Mouse (Mus musculus) left cerebral cortex, adult 2 months (tissue): ENCODE data around the gene Ptprj. TPM values are rescaled to one million over a fixed set of nuclear protein-coding genes. Genes with fewer than 3 reads are reported as not detected.

ENCODE experiments used
- DNase-seq, 2 experiments: peaks; one replicate each; pipeline ENCODE4 v3.0.0; 2021 to 2022; ENCODE audit warnings: low spot score in 2 of 2, mixed read lengths in 1 of 2; ENCODE audit errors: extremely low spot score in 1 of 2
- H3K27ac ChIP-seq: fragments of 200-600 bp; 2 replicates; pipeline ENCODE4 v1.8.1; 2022
- H3K4me3 ChIP-seq: fragments of 200-600 bp; 2 replicates; pipeline ENCODE4 v1.8.1; 2022
- CTCF ChIP-seq: fragments of 200-600 bp; IDR thresholded peaks from 2 replicates; pipeline ENCODE4 v1.8.1; 2022; ENCODE audit warnings: antibody characterized with exemption, mild to moderate bottlenecking, moderate library complexity
- intact Hi-C: fragments of 180-260 bp; cut with DNase I; formaldehyde crosslinking; loops from one replicate; pipeline ENCODE4 v1.15.1; 2025
- total RNA-seq, 2 experiments: library from RNA; stranded (reverse); gene quantifications; 2 replicates each; pipeline ENCODE4 v1.2.3; 2021

Gene Ptprj
- total RNA-seq, 2 experiments from 2014 or later, result 114 to 117 TPM

DNA sequence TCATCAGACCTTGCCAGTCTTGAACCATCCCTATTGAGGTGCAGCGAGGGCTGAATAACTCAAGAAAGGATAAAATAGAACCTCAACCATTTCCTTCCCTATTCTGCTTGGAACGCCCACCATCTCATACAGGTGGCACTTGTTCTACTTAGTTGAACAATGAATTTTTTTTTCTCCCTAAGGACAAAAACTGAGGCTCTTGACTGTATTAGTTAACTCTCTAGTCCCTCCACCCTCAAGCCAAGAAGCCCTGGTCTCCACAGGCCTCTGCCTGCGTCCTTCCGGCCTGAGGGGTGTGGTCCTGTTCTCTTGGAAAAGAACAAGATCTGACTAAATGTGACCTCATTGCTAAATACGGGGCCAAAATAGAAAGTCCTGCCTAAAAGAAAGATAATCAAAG lies 48.4 kb downstream of the Ptprj start:
- Histone ChIP-seq H3K27ac (no peak overlapping the region), H3K4me3 (no peak overlapping the region)
- TF ChIP-seq CTCF, result no peak
- intact Hi-C loops, result no loop called here
- no peak for DNase-seq

DNA sequence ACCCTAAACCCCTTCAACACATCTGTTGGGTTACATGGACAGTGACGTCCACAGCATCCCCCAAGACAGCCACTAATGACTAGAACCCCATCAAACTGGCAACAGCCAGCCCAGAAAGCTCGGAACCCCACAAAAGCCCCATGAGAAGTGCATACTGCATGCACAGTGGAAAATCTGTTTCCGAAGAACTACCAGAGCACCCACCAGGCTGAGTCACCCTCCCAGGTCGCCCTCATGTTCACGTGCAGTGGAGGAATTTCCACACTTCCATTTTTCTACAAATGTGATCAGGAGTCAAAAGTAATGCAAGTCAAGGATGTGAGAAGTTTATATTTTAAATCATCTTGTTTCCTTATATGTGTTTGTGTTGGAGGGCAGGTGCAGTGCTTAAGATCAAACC lies 52.3 kb downstream of the Ptprj start:
- Histone ChIP-seq H3K4me3 (no peak overlapping the region), H3K27ac (no peak overlapping the region)
- TF ChIP-seq CTCF, result no peak
- intact Hi-C loops, result loop anchor here (5.0 kb wide), 1 partner anchor 49 kb away; no protein-coding TSS in a partner anchor
- no peak for DNase-seq

DNA sequence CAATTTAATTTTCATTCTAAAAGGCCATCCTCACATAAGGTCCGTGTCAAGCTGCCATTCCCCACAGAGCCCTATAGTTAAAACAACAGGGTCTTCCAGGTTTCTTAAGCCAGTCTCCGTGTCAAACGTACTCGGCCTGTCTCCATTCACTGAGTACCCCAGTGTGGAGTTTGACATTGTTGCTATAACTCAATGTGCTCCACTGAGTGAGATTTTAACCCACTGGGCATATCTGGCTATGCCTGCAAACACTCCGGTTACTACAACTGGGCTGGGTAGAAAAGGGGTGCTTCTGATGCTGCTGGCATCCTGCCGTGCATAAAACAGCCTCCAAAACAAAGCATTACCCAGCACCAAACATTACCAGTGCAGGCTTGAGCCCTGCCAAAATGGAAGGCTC lies 53.5 kb downstream of the Ptprj start:
- no peak for TF ChIP-seq CTCF
- no peak for DNase-seq
- Histone ChIP-seq H3K4me3 (no peak overlapping the region), H3K27ac (peak overlapping the region; percentile 75)
- intact Hi-C loops, result loop anchor here (5.0 kb wide), 1 partner anchor 50 kb away; no protein-coding TSS in a partner anchor

- TF ChIP-seq CTCF, result no peak
- no peak overlapping the region for H3K4me3 ChIP-seq
- intact Hi-C loops, result loop anchor here (5.0 kb wide), 1 partner anchor 51 kb away; no protein-coding TSS in a partner anchor
- no peak for DNase-seq
- peak overlapping the region; percentile 75 for H3K27ac ChIP-seq
Observed at GRCm38 (mm10) chr2:90526564-90526963, 53.9 kb downstream of the Ptprj start.

DNA sequence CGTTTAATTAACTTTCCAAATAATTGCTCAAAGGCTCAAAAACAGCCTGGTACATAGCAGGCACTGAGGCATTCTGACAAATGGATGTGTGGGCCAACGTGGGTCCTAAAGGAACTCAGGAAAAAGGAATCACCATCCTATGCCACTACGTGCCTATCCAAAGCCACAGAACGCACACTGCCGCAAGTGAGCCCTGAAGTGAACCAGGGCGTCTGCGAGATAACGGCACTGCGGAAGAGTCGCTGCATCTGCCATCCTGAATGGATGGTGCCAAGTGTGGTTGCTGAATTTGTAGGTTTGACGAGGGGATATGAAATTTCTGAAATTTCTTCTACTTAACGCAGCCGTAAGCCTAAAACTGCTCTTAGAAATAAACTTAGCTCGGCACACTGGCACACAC lies 54.6 kb downstream of the Ptprj start:
- TF ChIP-seq CTCF, result no peak
- DNase-seq, result no peak
- intact Hi-C loops, result loop anchor here (5.0 kb wide), 1 partner anchor 51 kb away; no protein-coding TSS in a partner anchor
- Histone ChIP-seq H3K4me3 (no peak overlapping the region), H3K27ac (peak overlapping the region; percentile 0; the same call in 1 of the 2 replicates)

- no peak overlapping the region for H3K4me3 ChIP-seq
- H3K27ac ChIP-seq, result no peak overlapping the region
- no peak for DNase-seq
- intact Hi-C loops, result no loop called here
- TF ChIP-seq CTCF, result no peak
Observed at GRCm38 (mm10) chr2:90522455-90522854, 58.0 kb downstream of the Ptprj start.

DNA sequence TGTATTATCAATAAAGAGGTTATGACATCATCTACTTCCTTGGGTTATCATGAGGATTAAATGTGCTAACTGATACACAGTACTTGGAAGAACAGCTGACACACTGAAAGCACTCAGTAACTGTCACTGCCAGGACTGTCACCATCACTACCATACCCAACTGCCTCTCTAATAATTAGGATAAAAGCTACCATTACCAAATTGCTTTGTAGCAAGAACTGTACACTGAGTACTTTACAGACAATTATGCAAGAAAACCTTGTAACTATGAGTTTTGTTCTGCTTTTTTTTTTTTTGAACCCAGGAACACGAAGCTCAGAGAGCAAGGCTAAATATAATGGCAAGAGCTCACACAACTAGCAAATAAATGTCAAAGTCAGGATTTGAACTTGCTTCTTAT lies 58.5 kb downstream of the Ptprj start:
- DNase-seq, result no peak
- no peak for TF ChIP-seq CTCF
- no peak overlapping the region for H3K27ac ChIP-seq
- no peak overlapping the region for H3K4me3 ChIP-seq
- intact Hi-C loops, result no loop called here

- Histone ChIP-seq H3K4me3 (no peak overlapping the region), H3K27ac (peak overlapping the region; percentile 34; the same call in 1 of the 2 replicates)
- no peak for TF ChIP-seq CTCF
- intact Hi-C loops, result loop anchor here (5.0 kb wide), 1 partner anchor 41 kb away; no protein-coding TSS in a partner anchor
- no peak for DNase-seq
Observed at GRCm38 (mm10) chr2:90518296-90518695, 62.2 kb downstream of the Ptprj start.

DNA sequence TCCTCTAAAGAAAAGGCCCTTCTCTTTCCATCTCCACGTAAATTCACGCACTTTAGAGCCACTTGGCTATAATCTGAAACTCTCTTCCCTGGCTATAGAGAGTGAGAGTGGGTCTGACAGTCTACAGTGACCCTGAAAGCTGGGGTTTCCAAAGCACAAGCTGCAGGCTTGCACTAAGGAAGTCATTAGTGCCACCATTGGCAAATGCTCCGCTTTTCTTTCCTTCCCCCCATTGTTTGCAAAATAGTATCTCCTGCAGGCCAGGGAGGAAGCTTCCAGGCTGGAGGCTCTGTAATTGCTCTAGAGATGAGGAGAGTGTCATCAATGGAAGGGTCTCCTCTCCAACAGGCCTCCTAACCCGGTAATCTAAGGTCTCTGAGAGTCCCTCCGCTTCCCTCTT lies 65.5 kb downstream of the Ptprj start:
- no peak overlapping the region for H3K27ac ChIP-seq
- no peak for DNase-seq
- intact Hi-C loops, result loop anchor here (5.0 kb wide), 1 partner anchor 38 kb away; no protein-coding TSS in a partner anchor
- H3K4me3 ChIP-seq, result no peak overlapping the region
- no peak for TF ChIP-seq CTCF

DNA sequence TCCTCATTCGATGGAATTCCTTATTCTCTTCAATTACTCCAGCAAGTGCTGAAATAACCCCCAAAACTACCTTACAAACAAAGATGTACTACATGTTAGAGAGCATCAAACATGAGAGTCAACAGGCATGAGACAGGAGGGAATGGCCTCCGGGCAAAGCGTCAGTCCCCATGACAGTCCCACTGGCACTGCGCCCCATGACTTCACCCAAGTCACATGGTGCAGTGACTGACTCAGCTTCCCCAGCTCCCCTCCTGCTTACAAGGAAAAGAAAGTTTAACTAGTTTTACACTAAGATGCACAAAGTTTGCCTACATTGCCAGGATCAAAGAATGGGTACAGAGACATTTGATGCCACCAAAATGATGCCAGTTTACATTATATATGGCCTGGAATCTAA lies 71.2 kb downstream of the Ptprj start:
- Histone ChIP-seq H3K27ac (no peak overlapping the region), H3K4me3 (no peak overlapping the region)
- intact Hi-C loops, result no loop called here
- DNase-seq, result no peak
- no peak for TF ChIP-seq CTCF

GRCm38 (mm10) chr2:90506143-90506542 lies 74.3 kb downstream of the Ptprj start:
- no peak for DNase-seq
- no peak for TF ChIP-seq CTCF
- no peak overlapping the region for H3K4me3 ChIP-seq
- intact Hi-C loops, result no loop called here
- H3K27ac ChIP-seq, result peak overlapping the region; percentile 34

- intact Hi-C loops, result loop anchor here (2.0 kb wide), 1 partner anchor 76 kb away; the partner anchor contains the start of gene Ptprj
- peak overlapping the region; percentile 66 for H3K27ac ChIP-seq
Observed at GRCm38 (mm10) chr2:90504731-90505171, 75.7 kb downstream of the Ptprj start.

GRCm38 (mm10) chr2:90503182-90503833 lies 77.1 kb downstream of the Ptprj start:
- Histone ChIP-seq H3K4me3 (no peak overlapping the region), H3K27ac (no peak overlapping the region)
- no peak for DNase-seq
- no peak for TF ChIP-seq CTCF
- intact Hi-C loops, result no loop called here

More at GRCm38 (mm10) chr2:90504731-90505171, 75.7 kb downstream of the Ptprj start:
- H3K4me3 ChIP-seq, result no peak overlapping the region
- TF ChIP-seq CTCF, result peak; percentile 33
- DNase-seq, result peak; percentile 58 to 80
